Mouse (Mus musculus) stomach, embryonic 14.5 days (tissue): ENCODE data around the gene Igflr1. TPM values are rescaled to one million over a fixed set of nuclear protein-coding genes. Genes with fewer than 3 reads are reported as not detected.
A peak's percentile ranks its signal among the peaks of the same experiment; 100 is the strongest.

Experiments used
- ATAC-seq: fragments of 200-750 bp; cut with Nextera tagmentation; 2 replicates; pipeline ENCODE4 v1.8.0; 2017; ENCODE audit warnings: low read depth, moderate TSS enrichment; ENCODE audit not compliant: insufficient number of reproducible peaks, insufficient read depth, low FRiP score
- H3K27ac ChIP-seq: fragments of 300-500 bp; sonication (generic); 2 replicates; pipeline ENCODE4 v1.5.1; 2014; ENCODE audit warnings: mild to moderate bottlenecking, low read length, moderate library complexity, mixed read lengths
- H3K27me3 ChIP-seq: fragments of 300-500 bp; sonication (generic); 2 replicates; pipeline ENCODE4 v1.6.1; 2014; ENCODE audit warnings: low read length, control low read depth, mixed read lengths; ENCODE audit not compliant: control insufficient read depth, insufficient read depth
- H3K36me3 ChIP-seq: fragments of 300-500 bp; sonication (generic); 2 replicates; pipeline ENCODE4 v1.6.1; 2014; ENCODE audit warnings: mild to moderate bottlenecking, control low read depth, low read length, moderate library complexity, mixed read lengths; ENCODE audit not compliant: control insufficient read depth, insufficient read depth
- H3K4me1 ChIP-seq: fragments of 300-500 bp; sonication (generic); 2 replicates; pipeline ENCODE4 v1.6.1; 2014; ENCODE audit warnings: low read length, control low read depth, mixed read lengths; ENCODE audit not compliant: control insufficient read depth, insufficient read depth
- H3K4me2 ChIP-seq: fragments of 300-500 bp; sonication (generic); replicated peaks from 2 replicates; pipeline ENCODE4 v1.6.1; 2014; ENCODE audit warnings: low read depth, low read length, control low read depth
- H3K4me3 ChIP-seq: fragments of 300-500 bp; sonication (generic); 2 replicates; pipeline ENCODE4 v1.5.1; 2014; ENCODE audit warnings: low read depth, low read length, control low read depth
- H3K9ac ChIP-seq: fragments of 300-500 bp; sonication (generic); replicated peaks from 2 replicates; pipeline ENCODE4 v1.6.1; 2014; ENCODE audit warnings: low read depth, mild to moderate bottlenecking, control low read depth, low read length, moderate library complexity, mixed read lengths
- H3K9me3 ChIP-seq: fragments of 300-500 bp; sonication (generic); 2 replicates; pipeline ENCODE4 v1.6.1; 2016; ENCODE audit warnings: low read depth, low read length, control low read depth; ENCODE audit not compliant: control insufficient read depth
- WGBS: fragments of 180-500 bp; shearing (Covaris S2); extraction: QIAGEN DNeasy Blood & Tissue Kit; methylation state at CpG from one replicate; pipeline ENCODE4 v1.1.7; 2014; 5-methylcytosine and 5-hydroxymethylcytosine counted together
- polyA plus RNA-seq: library from polyadenylated mRNA; unstranded; fragments of >200 nt; fragmentation: Nextera tagmentation; extraction: Ambion mirVana; gene quantifications from 2 replicates; pipeline ENCODE4 v1.2.1, GENCODE M21; 2014

Igflr1 gene
- polyA plus RNA-seq, 1 experiment from 2014 or later: 1.3 TPM

DNA sequence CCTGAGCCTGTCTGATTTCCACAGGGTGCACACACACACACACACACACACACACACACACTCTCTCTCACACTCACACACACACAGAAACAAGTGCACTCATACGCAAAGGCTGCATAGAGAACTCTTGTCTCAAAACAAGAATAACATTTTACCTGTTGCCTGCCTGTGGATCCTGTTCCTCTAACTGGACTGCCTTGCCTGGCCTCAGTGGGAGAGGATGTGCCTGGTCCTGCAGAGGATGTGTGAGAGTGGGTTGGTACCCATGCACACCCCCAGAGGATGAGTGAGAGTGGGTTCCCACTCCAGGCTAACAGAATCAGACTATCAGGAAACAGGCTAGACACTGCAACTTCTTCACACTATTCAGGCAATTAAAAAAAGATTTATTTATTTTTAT, 14.6 kb upstream of the Igflr1 start:
- Histone ChIP-seq H3K9ac (no peak overlapping the region), H3K4me2 (no peak overlapping the region), H3K27me3 (no peaks in the 10 kb centered on the region), H3K9me3 (no peaks in the 10 kb centered on the region), H3K4me1 (peaks cover 12% of the 10 kb centered on the region; the same call in 1 of the 2 replicates), H3K4me3 (no peak overlapping the region), H3K36me3 (peaks cover 18% of the 10 kb centered on the region; the same call in 1 of the 2 replicates), H3K27ac (no peak overlapping the region)
- WGBS: 97% methylated on average over 1 of the region's 1 CpGs
- no peak for ATAC-seq

DNA sequence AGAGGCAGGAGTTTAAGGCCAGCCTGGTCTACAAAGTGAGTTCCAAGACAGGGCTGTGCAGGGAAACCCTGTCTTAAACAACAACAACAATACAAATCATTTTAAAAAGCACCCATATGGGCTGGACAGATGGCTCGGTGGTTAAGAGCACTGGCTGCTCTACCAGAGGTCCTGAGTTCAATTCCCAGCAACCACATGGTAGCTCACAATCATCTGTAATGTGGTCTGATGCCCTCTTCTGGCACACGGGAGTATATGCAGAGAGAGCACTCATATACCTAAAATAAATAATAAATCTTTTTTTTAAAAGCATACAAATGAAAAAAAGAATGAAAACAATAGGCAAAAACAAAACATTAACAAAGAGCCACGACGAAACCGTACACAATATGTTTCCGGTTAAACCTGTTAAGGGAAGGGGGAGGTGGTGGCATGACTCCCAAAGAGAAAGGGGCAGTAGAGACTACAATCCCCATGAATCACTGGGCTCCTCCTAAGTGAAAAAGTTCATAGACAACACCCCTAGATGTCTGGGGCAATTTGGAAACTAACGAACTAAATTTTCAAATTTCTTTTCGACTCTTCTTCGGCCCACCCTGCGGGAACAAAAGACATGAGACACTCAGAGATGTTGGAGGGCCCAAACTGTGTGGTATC, 13.7 kb upstream of the Igflr1 start:
- peak overlapping the region; percentile 97 for H3K27ac ChIP-seq
- H3K4me2 ChIP-seq: peak overlapping the region; percentile 38
- H3K4me3 ChIP-seq: peak overlapping the region; percentile 59
- WGBS: 2% methylated on average over 10 of the region's 10 CpGs
- H3K4me1 ChIP-seq: peaks cover 12% of the 10 kb centered on the region; the same call in 1 of the 2 replicates
- peak; percentile 51; the same call in 1 of the 2 replicates for ATAC-seq
- no peaks in the 10 kb centered on the region for H3K27me3 ChIP-seq
- H3K9ac ChIP-seq: peak overlapping the region; percentile 62
- peaks cover 16% of the 10 kb centered on the region; the same call in 1 of the 2 replicates for H3K36me3 ChIP-seq
- no peaks in the 10 kb centered on the region for H3K9me3 ChIP-seq

GRCm38 (mm10) chr7:30552102-30553020, 12.9 kb upstream of the Igflr1 start, which contains the start of the genes Hspb6 and Proser3:
Gene Hspb6, plus strand, starts transcription at chr7:30552178.
Gene Proser3, minus strand, starts transcription at chr7:30552299.
- peak; percentile 95 for ATAC-seq

GRCm38 (mm10) chr7:30553021-30553589, 12.1 kb upstream of the Igflr1 start:
- Histone ChIP-seq H3K4me2 (peak overlapping the region; percentile 97), H3K27ac (peak overlapping the region; percentile 87), H3K36me3 (peaks cover 23% of the 10 kb centered on the region), H3K27me3 (no peaks in the 10 kb centered on the region), H3K9ac (peak overlapping the region; percentile 54), H3K4me3 (peak overlapping the region; percentile 59), H3K4me1 (peaks cover 14% of the 10 kb centered on the region; the same call in 1 of the 2 replicates), H3K9me3 (no peaks in the 10 kb centered on the region)
- WGBS: 5% methylated on average over 23 of the region's 23 CpGs
- ATAC-seq: no peak

More at GRCm38 (mm10) chr7:30552102-30553020, 12.9 kb upstream of the Igflr1 start, which contains the start of the genes Hspb6 and Proser3:
- peak within 1 kb of the TSS; percentile 62 for H3K9ac ChIP-seq
- under 1% methylated on average over 44 of the region's 44 CpGs for WGBS
- peaks cover 12% of the 10 kb centered on the region; the same call in 1 of the 2 replicates for H3K4me1 ChIP-seq
- peaks cover 23% of the 10 kb centered on the region for H3K36me3 ChIP-seq
- no peaks in the 10 kb centered on the region for H3K9me3 ChIP-seq
- peak within 1 kb of the TSS; percentile 97 for H3K4me2 ChIP-seq
- H3K27ac ChIP-seq: peak within 1 kb of the TSS; percentile 97
- H3K4me3 ChIP-seq: peak within 1 kb of the TSS; percentile 59
- H3K27me3 ChIP-seq: no peaks in the 10 kb centered on the region

DNA sequence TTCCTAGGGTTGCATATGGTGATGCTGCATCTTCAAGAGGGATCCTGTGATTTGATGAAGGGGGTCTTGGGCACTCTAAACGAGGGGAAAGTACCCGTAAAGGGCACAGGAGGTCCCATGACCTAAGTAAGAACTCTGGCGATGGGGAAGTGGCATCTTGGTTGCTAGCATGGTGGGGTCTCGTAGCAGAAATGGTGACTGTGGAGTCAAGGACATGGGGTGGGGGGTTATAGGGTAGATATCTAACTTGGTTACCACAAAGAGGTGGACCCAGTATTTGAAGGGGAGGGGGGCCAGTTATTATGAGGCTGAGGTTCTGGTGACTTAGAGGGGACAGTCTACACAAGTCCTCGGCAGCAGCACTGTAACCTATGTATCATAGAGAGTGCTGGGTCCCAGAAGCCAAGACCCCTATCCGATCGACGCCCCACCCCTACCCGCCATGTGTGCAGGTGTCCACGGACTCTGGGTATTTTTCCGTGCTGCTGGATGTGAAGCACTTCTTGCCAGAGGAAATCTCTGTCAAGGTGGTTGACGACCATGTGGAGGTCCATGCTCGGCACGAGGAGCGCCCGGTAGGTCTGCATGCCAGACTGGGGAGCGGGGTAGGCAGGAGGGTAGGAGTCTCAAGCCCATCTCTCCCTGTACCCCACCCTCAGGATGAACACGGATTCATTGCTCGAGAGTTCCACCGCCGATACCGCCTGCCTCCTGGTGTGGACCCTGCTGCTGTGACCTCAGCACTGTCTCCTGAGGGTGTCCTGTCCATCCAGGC, 11.2 kb upstream of the Igflr1 start:
- no peaks in the 10 kb centered on the region for H3K9me3 ChIP-seq
- peak overlapping the region; percentile 54; the same call in 1 of the 2 replicates for H3K9ac ChIP-seq
- peak overlapping the region; percentile 97 for H3K4me2 ChIP-seq
- ATAC-seq: no peak
- H3K4me1 ChIP-seq: peaks cover 22% of the 10 kb centered on the region; the same call in 1 of the 2 replicates
- H3K27me3 ChIP-seq: no peaks in the 10 kb centered on the region
- H3K36me3 ChIP-seq: peaks cover 21% of the 10 kb centered on the region
- 82% methylated on average over 22 of the region's 22 CpGs for WGBS
- no peak overlapping the region for H3K27ac ChIP-seq
- peak overlapping the region; percentile 59 for H3K4me3 ChIP-seq

GRCm38 (mm10) chr7:30556894-30557536, 8.2 kb upstream of the Igflr1 start:
- H3K4me2 ChIP-seq: no peak overlapping the region
- peaks cover 20% of the 10 kb centered on the region for H3K36me3 ChIP-seq
- H3K27ac ChIP-seq: no peak overlapping the region
- WGBS: 94% methylated on average over 18 of the region's 18 CpGs
- no peaks in the 10 kb centered on the region for H3K27me3 ChIP-seq
- ATAC-seq: no peak
- no peak overlapping the region for H3K4me3 ChIP-seq
- H3K9me3 ChIP-seq: no peaks in the 10 kb centered on the region
- H3K4me1 ChIP-seq: peaks cover 20% of the 10 kb centered on the region; the same call in 1 of the 2 replicates
- no peak overlapping the region for H3K9ac ChIP-seq

DNA sequence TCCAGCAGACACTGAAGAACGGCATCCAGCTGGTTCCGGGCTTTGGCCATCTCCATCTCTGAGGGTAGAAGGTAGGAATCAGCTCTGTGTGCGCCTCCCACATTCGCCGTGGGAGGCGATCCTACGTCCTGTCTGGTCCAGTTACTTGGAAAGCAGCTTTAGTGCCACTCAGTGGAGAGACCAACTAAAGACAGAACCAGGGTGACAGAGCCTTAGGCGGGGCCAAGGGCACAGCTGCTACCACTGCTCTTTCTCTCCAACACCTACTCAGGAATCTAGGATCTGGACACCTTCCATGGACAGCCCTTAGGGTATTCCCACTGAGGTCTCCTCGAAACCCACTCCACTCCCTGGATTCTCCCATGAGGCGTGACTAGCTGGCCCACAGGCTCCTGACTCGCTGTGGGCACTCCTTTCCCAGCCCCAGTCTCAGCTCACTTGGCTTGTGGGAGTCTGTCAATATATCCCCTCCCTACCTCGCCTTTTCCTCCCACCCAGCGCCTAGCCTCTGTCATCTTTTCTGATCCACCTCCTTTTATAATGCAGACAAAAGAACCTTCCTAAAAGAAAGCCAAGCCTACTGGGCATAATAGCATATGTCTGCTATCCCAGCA, 7.2 kb upstream of the Igflr1 start:
- 90% methylated on average over 13 of the region's 13 CpGs for WGBS
- Histone ChIP-seq H3K4me3 (0 out of 2 replicates have a peak overlapping the region, but pooled peaks have one; percentile 68), H3K36me3 (peaks cover 20% of the 10 kb centered on the region)

More for the DNA sequence above, 7.2 kb upstream of the Igflr1 start:
- Histone ChIP-seq H3K9me3 (no peaks in the 10 kb centered on the region), H3K9ac (no peak overlapping the region), H3K4me1 (peaks cover 18% of the 10 kb centered on the region; the same call in 1 of the 2 replicates), H3K27me3 (no peaks in the 10 kb centered on the region), H3K4me2 (peak overlapping the region; percentile 90; the same call in 1 of the 2 replicates), H3K27ac (no peak overlapping the region)
- no peak for ATAC-seq
